Mouse (Mus musculus): ENCODE data around the gene Klf1. TPM values are rescaled to one million over a fixed set of nuclear protein-coding genes. Genes with fewer than 3 reads are reported as not detected.

Klf1 gene
- 0.56 and 0.63 TPM in 2 replicates for polyA plus RNA-seq (2015; fragmentation: Nextera tagmentation; extraction: Ambion mirVana)

DNA sequence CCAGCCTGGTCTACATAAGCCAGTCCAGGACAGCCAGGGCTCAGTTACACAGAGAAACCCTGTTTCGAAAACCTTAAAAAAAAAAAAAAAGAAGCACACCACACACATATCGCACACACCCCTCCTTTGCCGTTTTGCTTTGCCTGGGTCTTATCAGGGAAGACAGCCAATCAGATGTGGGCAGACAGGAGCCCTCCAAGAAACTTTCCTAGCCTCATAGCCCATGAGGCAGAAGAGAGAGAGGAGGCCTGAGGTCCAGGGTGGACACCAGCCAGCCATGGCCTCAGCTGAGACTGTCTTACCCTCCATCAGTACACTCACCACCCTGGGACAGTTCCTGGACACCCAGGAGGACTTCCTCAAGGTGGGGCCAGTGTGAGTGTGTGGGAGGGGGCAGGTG, at the start of gene Klf1:
Gene Klf1 (plus strand): TSS at position 177 of the 400 bp plus-strand sequence.
- Histone ChIP-seq H3K36me3 (ENCODE audit: control insufficient read depth, insufficient read depth) (no peaks in the 10 kb centered on the region), H3K27me3 (replicated peaks; ENCODE audit: control insufficient read depth, insufficient read depth, low read length) (no peaks in the 10 kb centered on the region)
- no peak for ATAC-seq

DNA sequence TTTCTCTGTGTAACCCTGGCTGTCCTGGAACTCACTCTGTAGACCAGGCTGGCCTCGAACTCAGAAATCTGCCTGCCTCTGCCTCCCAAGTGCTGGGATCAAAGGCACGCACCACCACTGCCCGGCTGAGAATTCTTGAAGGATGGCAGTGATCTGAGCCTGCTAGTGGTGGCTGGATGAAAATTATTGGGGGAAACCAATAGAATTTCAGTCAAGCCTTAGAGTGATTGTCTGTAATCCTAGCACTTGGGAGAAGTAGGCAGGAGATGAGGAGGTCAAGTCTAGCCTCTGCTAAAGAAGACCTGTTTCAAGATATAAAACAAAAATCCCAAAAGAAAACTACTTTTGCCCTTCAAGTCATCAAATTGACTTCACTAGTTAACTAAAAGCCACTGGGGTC, 45.3 kb upstream of the Klf1 start:
- 96% methylated on average over 3 of the region's 3 CpGs for WGBS
- Histone ChIP-seq H3K27me3 (replicated peaks; ENCODE audit: control insufficient read depth, insufficient read depth, low read length) (no peaks in the 10 kb centered on the region), H3K9me3 (ENCODE audit: control insufficient read depth) (no peaks in the 10 kb centered on the region), H3K27ac (ENCODE audit: low read depth, low read length) (no peak overlapping the region), H3K4me2 (replicated peaks; ENCODE audit: low read depth) (no peak overlapping the region), H3K4me1 (replicated peaks; ENCODE audit: control insufficient read depth, insufficient read depth, low read length) (0 out of 2 replicates have a peak, but pooled peaks cover 3% of the 10 kb centered on the region), H3K9ac (ENCODE audit: low read depth, low read length) (no peak overlapping the region), H3K36me3 (ENCODE audit: control insufficient read depth, insufficient read depth) (peaks cover 21% of the 10 kb centered on the region), H3K4me3 (ENCODE audit: low read depth, low read length) (no peak overlapping the region)
- TF ChIP-seq CTCF (IDR thresholded peaks at IDR 0.05; ENCODE audit: low read depth) = no peak
- no peak for ATAC-seq

More for the DNA sequence above, at the start of gene Klf1:
- H3K27ac ChIP-seq (ENCODE audit: low read depth, low read length) = peak within 1 kb of the TSS; percentile 77
- no peak for TF ChIP-seq CTCF (IDR thresholded peaks at IDR 0.05; ENCODE audit: low read depth)
- H3K9me3 ChIP-seq (ENCODE audit: control insufficient read depth) = no peaks in the 10 kb centered on the region
- peak within 1 kb of the TSS; percentile 71 for H3K9ac ChIP-seq (ENCODE audit: low read depth, low read length)
- peak within 1 kb of the TSS; percentile 65 for H3K4me3 ChIP-seq (ENCODE audit: low read depth, low read length)
- H3K4me1 ChIP-seq (replicated peaks; ENCODE audit: control insufficient read depth, insufficient read depth, low read length) = no peaks in the 10 kb centered on the region
- peak within 1 kb of the TSS; percentile 99 for H3K4me2 ChIP-seq (replicated peaks; ENCODE audit: low read depth)
- 61% methylated on average over 3 of the region's 3 CpGs for WGBS

DNA sequence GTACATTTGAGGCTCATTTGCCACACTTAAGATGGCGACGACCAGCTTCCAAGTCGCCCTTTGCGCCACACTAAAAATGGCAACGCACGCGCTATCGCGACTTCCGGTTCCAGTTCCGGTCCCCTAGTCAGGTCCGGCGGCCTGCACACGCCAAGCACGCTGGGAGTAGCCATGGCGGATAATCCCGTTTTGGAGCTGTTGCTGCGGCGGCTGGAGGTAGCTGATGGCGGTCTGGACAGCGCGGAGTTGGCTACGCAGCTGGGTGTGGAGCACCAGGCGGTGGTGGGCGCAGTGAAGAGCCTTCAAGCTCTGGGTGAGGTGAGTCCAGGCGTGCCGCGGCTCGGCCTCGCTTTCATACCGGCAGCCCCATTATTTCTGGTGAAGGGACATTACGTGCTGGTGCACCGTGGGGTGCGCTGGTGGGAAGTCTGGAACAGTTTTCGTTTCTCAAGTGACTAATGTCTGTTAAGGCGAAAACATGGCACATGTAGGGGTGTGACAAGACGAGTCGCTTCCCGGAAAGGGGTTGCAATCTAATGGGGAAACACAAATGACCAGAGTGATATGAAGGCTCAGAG, 44.8 kb upstream of the Klf1 start, which contains the start of gene Farsa:
Gene Farsa (plus strand): TSS at position 126 of the 578 bp plus-strand sequence.
- H3K4me3 ChIP-seq (ENCODE audit: low read depth, low read length) = peak within 1 kb of the TSS; percentile 93
- H3K27ac ChIP-seq (ENCODE audit: low read depth, low read length) = peak within 1 kb of the TSS; percentile 70
- H3K9me3 ChIP-seq (ENCODE audit: control insufficient read depth) = no peaks in the 10 kb centered on the region
- H3K9ac ChIP-seq (ENCODE audit: low read depth, low read length) = peak within 1 kb of the TSS; percentile 86
- peak within 1 kb of the TSS; percentile 77 for H3K4me2 ChIP-seq (replicated peaks; ENCODE audit: low read depth)
- no peak for TF ChIP-seq CTCF (IDR thresholded peaks at IDR 0.05; ENCODE audit: low read depth)
- 0 out of 2 replicates have a peak, but pooled peaks cover 3% of the 10 kb centered on the region for H3K4me1 ChIP-seq (replicated peaks; ENCODE audit: control insufficient read depth, insufficient read depth, low read length)
- peak; percentile 88 for ATAC-seq
- H3K36me3 ChIP-seq (ENCODE audit: control insufficient read depth, insufficient read depth) = peaks cover 26% of the 10 kb centered on the region
- no peaks in the 10 kb centered on the region for H3K27me3 ChIP-seq (replicated peaks; ENCODE audit: control insufficient read depth, insufficient read depth, low read length)
- under 1% methylated on average over 39 of the region's 39 CpGs for WGBS

DNA sequence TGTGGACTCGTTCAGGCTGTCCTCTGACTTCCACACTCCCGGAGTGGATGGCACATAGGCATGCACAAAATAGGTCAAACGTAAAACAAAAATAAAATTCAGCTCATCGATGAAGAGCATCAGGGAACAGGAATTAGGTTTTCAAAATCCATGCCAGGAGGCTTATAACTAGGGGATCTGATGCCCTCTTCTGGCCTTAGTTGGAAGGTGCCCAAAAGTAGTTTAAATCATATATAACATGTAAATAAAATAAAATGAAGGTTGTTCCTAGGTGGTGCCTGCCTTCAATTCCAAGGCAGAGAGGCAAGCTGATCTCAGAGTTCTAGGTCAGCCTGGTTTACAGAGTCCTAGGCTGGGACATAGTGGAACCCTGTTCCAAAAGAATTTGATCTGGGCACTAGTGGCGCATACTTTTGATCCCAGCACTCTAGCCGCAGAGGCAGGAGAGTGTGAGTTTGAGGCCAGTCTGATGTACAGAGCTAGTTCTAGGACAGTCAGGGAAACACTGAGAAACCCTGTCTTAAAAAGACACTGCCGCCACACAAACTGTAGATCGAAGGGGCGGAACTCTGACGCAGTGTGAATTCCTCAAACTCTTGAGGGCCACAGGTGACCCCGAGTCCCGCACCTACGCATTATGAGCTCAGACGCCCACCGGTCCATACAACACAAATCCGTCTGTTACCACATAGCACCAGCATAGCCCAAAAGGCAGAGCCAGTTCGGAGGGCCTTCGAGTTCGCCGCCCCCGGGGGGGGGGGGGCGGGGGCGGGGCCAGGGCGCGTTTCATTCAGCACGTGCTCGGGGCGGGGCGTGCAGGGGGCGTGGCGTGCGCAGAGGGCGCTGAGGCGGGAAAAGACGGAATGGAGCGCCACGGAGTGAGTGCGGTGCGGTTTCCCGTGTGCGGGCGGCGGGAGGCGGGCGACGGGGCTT, 30.1 kb upstream of the Klf1 start, which contains the start of gene Syce2:
Gene Syce2 (plus strand): TSS at position 736 of the 933 bp plus-strand sequence.
- peak; percentile 57 for ATAC-seq
- Histone ChIP-seq H3K27ac (ENCODE audit: low read depth, low read length) (peak within 1 kb of the TSS; percentile 0; the same call in 1 of the 2 replicates), H3K9me3 (ENCODE audit: control insufficient read depth) (no peaks in the 10 kb centered on the region), H3K27me3 (replicated peaks; ENCODE audit: control insufficient read depth, insufficient read depth, low read length) (no peaks in the 10 kb centered on the region), H3K4me2 (replicated peaks; ENCODE audit: low read depth) (peak within 1 kb of the TSS; percentile 82), H3K4me3 (ENCODE audit: low read depth, low read length) (peak within 1 kb of the TSS; percentile 43), H3K9ac (ENCODE audit: low read depth, low read length) (peak within 1 kb of the TSS; percentile 42), H3K4me1 (replicated peaks; ENCODE audit: control insufficient read depth, insufficient read depth, low read length) (peaks cover 7% of the 10 kb centered on the region; the same call in 1 of the 2 replicates), H3K36me3 (ENCODE audit: control insufficient read depth, insufficient read depth) (peaks cover 28% of the 10 kb centered on the region)
- WGBS = 15% methylated on average over 38 of the region's 46 CpGs
- TF ChIP-seq CTCF (IDR thresholded peaks at IDR 0.05; ENCODE audit: low read depth) = peak; percentile 64

DNA sequence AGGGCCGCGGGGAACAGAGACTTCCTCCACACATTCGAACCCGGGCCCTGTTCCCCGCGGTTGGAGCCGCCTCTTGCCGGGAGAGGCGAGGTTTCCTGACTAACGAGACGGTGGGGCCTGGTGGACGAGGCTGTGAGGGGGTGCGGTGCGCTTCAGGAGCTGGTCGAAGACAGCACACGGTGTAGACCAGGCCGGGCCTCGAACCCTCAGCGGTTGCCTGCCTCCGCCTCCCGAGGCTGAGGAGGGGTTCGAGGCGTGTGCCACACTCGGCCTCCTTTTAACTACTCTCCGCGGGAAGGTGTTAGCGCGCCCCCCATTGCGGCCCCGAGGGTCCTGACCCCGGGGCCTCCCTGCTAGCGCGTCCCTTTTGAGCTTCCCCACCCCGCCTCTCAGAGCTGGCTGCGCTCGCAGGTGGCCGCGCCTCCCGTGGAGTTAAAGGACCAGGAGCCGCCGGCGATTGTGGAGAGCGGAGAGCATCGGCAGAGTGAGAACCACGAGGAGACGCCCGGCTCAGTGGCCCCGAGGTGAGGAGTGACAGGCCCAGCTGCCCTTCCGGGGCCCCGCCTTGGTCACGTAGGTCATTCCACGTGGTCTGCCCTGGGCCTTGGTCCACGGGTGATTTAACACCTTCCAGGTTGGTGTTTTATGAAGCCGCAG, 29.3 kb upstream of the Klf1 start:
- H3K4me2 ChIP-seq (replicated peaks; ENCODE audit: low read depth) = peak overlapping the region; percentile 82
- H3K4me3 ChIP-seq (ENCODE audit: low read depth, low read length) = peak overlapping the region; percentile 43
- peak; percentile 59 for ATAC-seq
- peaks cover 7% of the 10 kb centered on the region; the same call in 1 of the 2 replicates for H3K4me1 ChIP-seq (replicated peaks; ENCODE audit: control insufficient read depth, insufficient read depth, low read length)
- peak overlapping the region; percentile 42 for H3K9ac ChIP-seq (ENCODE audit: low read depth, low read length)
- H3K27ac ChIP-seq (ENCODE audit: low read depth, low read length) = no peak overlapping the region
- no peaks in the 10 kb centered on the region for H3K27me3 ChIP-seq (replicated peaks; ENCODE audit: control insufficient read depth, insufficient read depth, low read length)
- peaks cover 22% of the 10 kb centered on the region; the same call in 1 of the 2 replicates for H3K36me3 ChIP-seq (ENCODE audit: control insufficient read depth, insufficient read depth)
- no peaks in the 10 kb centered on the region for H3K9me3 ChIP-seq (ENCODE audit: control insufficient read depth)
- no peak for TF ChIP-seq CTCF (IDR thresholded peaks at IDR 0.05; ENCODE audit: low read depth)
- 2% methylated on average over 51 of the region's 54 CpGs for WGBS
